Comparison of ENCODE assay signal across 20 mouse cellular contexts in the genomic region with DNA sequence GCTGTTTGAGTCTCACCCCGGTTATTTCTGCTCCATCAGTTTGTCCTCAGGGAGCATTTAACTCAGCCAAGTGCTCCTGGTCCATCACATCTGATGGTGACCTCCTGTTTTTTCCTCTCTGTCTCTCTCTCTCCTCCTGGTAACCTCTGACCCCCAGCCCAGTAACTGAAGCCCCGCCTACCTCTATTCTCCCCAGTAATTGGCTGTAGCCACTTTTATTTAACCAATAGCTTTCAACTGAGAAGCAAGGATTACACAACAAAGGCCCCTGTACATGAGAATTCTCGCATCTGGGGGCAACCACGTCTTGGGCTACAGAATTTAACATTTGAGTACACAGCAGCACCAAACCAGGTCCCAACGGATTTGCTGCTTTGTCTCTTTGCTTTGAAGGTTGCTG. TPM values are rescaled to one million over a fixed set of nuclear protein-coding genes. Genes with fewer than 3 reads are reported as not detected.
DNase-seq lines count a peak whose midpoint lies in the region; ATAC-seq and TF ChIP-seq lines count a peak whose summit lies in the region.
"Had no signal": no experiment of that assay in that cellular context is flagged by ENCODE, and none has a peak within 500 bp of the region (broad histone marks: within the 10 kb centered on the region; RNA-seq: fewer than 3 reads in every experiment).

No protein-coding gene starts in this region.

- no peak for DNase-seq in left cerebral cortex, adult 2 months (ENCODE audit: extremely low spot score in 1 of 2, low spot score in 2 of 2)
- no peak for DNase-seq in left cerebral cortex, adult 8-10 months (ENCODE audit: low spot score in 2 of 2)
- DNase-seq in ES-CJ7 (ENCODE audit: low read depth, low spot score) (peak; percentile 37), ZHBTc4 (ENCODE audit: low read depth, low spot score) (peak; percentile 59)
- peak; percentile 3 for DNase-seq in retina, postnatal 1 day
- DNase-seq in liver, postnatal 0 days = no peak
- no peak for DNase-seq in thymus, postnatal 36 days
- DNase-seq: adrenal gland, adult 2 months; adrenal gland, postnatal 25 days; cerebellum, adult 18-20 months; cerebellum, adult 9-11 months; cerebellum, postnatal 36 days; gastrocnemius, adult 2 months; gastrocnemius, postnatal 25 days; heart, postnatal 36 days had no signal

- no peaks in the 10 kb centered on the region for H3K9me3 ChIP-seq in liver, postnatal 0 days (ENCODE audit: low read length)
- H3K9me3 ChIP-seq: embryonic facial prominence, embryonic 13.5 days; forebrain, embryonic 13.5 days; heart, embryonic 13.5 days; hindbrain, embryonic 15.5 days had no signal

- intact Hi-C loops in left cerebral cortex, adult 2 months (cut with DNase I) = no loop called here

- H3K9ac ChIP-seq in liver, postnatal 0 days (replicated peaks) = no peak overlapping the region
- H3K9ac ChIP-seq: embryonic facial prominence, embryonic 13.5 days; forebrain, embryonic 13.5 days; heart, embryonic 13.5 days; hindbrain, embryonic 15.5 days had no signal

- no peak for TF ChIP-seq CTCF in left cerebral cortex, adult 2 months (IDR thresholded peaks at IDR 0.05)
- TF ChIP-seq CTCF in liver, postnatal 0 days (IDR thresholded peaks at IDR 0.05; ENCODE audit: low read depth) = no peak

- H3K27ac ChIP-seq in left cerebral cortex, adult 2 months = peak overlapping the region; percentile 42; the same call in 1 of the 2 replicates
- no peak overlapping the region for H3K27ac ChIP-seq in liver, postnatal 0 days (ENCODE audit: low read depth)
- H3K27ac ChIP-seq: embryonic facial prominence, embryonic 13.5 days; forebrain, embryonic 13.5 days; gastrocnemius, adult 2 months; heart, embryonic 13.5 days; hindbrain, embryonic 15.5 days had no signal

- H3K27me3 ChIP-seq in liver, postnatal 0 days (ENCODE audit: insufficient read depth, low read length) = no peaks in the 10 kb centered on the region
- H3K27me3 ChIP-seq: embryonic facial prominence, embryonic 13.5 days; forebrain, embryonic 13.5 days; heart, embryonic 13.5 days; hindbrain, embryonic 15.5 days had no signal

- ATAC-seq in liver, postnatal 0 days = no peak
- ATAC-seq: forebrain, embryonic 13.5 days had no signal

- H3K4me2 ChIP-seq in liver, postnatal 0 days (ENCODE audit: low read depth, low read length) = no peak overlapping the region
- H3K4me2 ChIP-seq: embryonic facial prominence, embryonic 13.5 days; forebrain, embryonic 13.5 days; heart, embryonic 13.5 days; hindbrain, embryonic 15.5 days had no signal

- no peak for TF ChIP-seq EP300 in liver, postnatal 0 days (IDR thresholded peaks at IDR 0.05; ENCODE audit: low read depth)

- H3K36me3 ChIP-seq in liver, postnatal 0 days (replicated peaks; ENCODE audit: insufficient read depth, low read length) = peaks cover 43% of the 10 kb centered on the region

- H3K4me3 ChIP-seq in left cerebral cortex, adult 2 months = no peak overlapping the region
- no peak overlapping the region for H3K4me3 ChIP-seq in liver, postnatal 0 days (ENCODE audit: low read depth, low read length)
- H3K4me3 ChIP-seq: embryonic facial prominence, embryonic 13.5 days; forebrain, embryonic 13.5 days; gastrocnemius, adult 2 months; heart, embryonic 13.5 days; hindbrain, embryonic 15.5 days had no signal

- WGBS in liver, postnatal 0 days (ENCODE audit: insufficient replicate concordance) = 50% methylated on average over 5 of the region's 5 CpGs

- no peaks in the 10 kb centered on the region for H3K4me1 ChIP-seq in liver, postnatal 0 days (ENCODE audit: insufficient read depth)
- H3K4me1 ChIP-seq: embryonic facial prominence, embryonic 13.5 days; forebrain, embryonic 13.5 days; hindbrain, embryonic 15.5 days had no signal

RNA-seq across cellular contexts. Expression of a gene that starts 23.1 kb away (rescaled TPM):
- 10 to 100 TPM; 11.2 to 16.5 TPM for total RNA-seq in left cerebral cortex, adult 2 months (2021)
- 10 to 100 TPM; 10.0 to 16.2 (median 11.1) TPM for total RNA-seq in left cerebral cortex, adult 8-10 months (2022)
- polyA plus RNA-seq in liver, postnatal 0 days (2015; fragmentation: Nextera tagmentation; extraction: Ambion mirVana) = 7.3 and 7.7 TPM in 2 replicates
- total RNA-seq: MEL had no signal

RNA-seq across cellular contexts. Expression of a gene that starts 40.3 kb away (rescaled TPM):
- total RNA-seq in left cerebral cortex, adult 2 months (2021) = 10 to 100 TPM; 18.5 to 21.6 TPM
- 10 to 100 TPM; 19.1 to 21.7 (median 20.7) TPM for total RNA-seq in left cerebral cortex, adult 8-10 months (2022)
- polyA plus RNA-seq in liver, postnatal 0 days (2015; fragmentation: Nextera tagmentation; extraction: Ambion mirVana) = 9.2 and 10.3 TPM in 2 replicates
- total RNA-seq: MEL had no signal

RNA-seq across cellular contexts. Expression of a gene that starts 58.1 kb away (rescaled TPM):
- 1 to 10 TPM in 1 of 2 experiments, under 1 TPM in 1; 0.84 to 2.3 TPM for total RNA-seq in left cerebral cortex, adult 2 months (2021)
- total RNA-seq in left cerebral cortex, adult 8-10 months (2022) = 1 to 10 TPM in 3 of 4 experiments, under 1 TPM in 1; 0.91 to 3.0 (median 2.7) TPM
- 37.1 and 41.9 TPM in 2 replicates for polyA plus RNA-seq in liver, postnatal 0 days (2015; fragmentation: Nextera tagmentation; extraction: Ambion mirVana)
- total RNA-seq: MEL had no signal

Comparison
In these comparisons a context has a peak if more than half of its experiments do, and no peak if none do; other contexts are left out.
1. DNase-seq: peak in ES-CJ7 (single experiment), ZHBTc4 (single experiment) and retina, postnatal 1 day (single experiment); none in left cerebral cortex, adult 2 months (0 of 2), left cerebral cortex, adult 8-10 months (0 of 2), liver, postnatal 0 days (single experiment) and thymus, postnatal 36 days (0 of 2).